Mouse (Mus musculus): ENCODE data around the gene Zfp943. TPM values are rescaled to one million over a fixed set of nuclear protein-coding genes. Genes with fewer than 3 reads are reported as not detected.
A peak's percentile ranks its signal among the peaks of the same experiment; 100 is the strongest.
"Not testable (repeated sequence)": the region's sequence is repeated elsewhere in the genome, so short reads cannot be mapped to it uniquely, and the experiment has no call there.

The Zfp943 gene
- polyA plus RNA-seq (2015; fragmentation: Nextera tagmentation; extraction: Ambion mirVana), result 12.8 and 13.7 TPM in 2 replicates

DNA sequence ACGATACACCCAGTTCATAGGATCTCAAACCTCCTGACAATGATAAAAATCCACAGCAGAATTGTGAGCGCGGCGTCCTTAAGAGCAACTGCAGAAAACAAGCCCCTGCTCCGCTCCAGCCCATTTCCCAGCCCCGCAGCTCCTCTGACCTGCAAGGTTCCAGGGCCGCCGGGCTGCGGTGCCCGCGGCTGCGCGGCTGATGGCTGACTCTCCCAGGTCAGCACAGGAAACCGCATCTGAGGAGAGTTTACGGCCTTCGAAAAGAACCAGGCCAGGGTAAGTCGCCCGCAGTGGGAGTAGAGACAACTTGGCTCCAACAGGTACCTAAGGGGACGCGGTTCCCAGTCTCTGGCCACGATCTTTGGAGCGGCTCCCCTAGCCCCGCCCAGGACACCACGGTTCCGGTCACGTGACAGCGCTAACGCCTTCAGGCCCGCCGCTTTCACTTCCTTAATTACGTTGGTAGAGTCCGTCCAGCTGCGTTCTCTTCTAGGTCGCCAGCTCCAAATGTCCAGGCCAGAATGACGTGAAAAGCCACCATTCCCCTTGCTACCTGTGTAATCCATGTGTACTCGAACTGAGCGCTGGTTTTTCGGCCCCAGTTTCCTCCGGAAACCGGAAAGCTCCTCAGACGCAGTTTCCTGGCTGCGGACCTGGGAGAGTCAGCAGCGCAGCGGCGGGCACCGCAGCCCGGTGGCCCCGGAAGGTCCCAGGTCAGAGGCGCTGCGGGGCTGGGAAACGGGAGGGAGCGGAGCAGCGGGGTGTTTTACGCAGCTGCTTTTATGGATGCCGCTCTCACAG is at the start of gene Zfp943, which contains the start of gene Zfp942:
Gene Zfp943, plus strand, starts transcription at position 446 of the 801 bp plus-strand sequence.
Gene Zfp942, minus strand, starts transcription at position 358 of the 801 bp plus-strand sequence.
- ATAC-seq (replicated peaks; ENCODE audit: insufficient number of reproducible peaks, insufficient read depth, low FRiP score, low read depth), result peak; percentile 99
- H3K4me1 ChIP-seq (replicated peaks); H3K27me3 ChIP-seq; H3K9me3 ChIP-seq (replicated peaks); H3K36me3 ChIP-seq: not testable (repeated sequence)
- peak within 1 kb of the TSS; percentile 84 for H3K4me3 ChIP-seq
- peak within 1 kb of the TSS; percentile 61 for H3K4me2 ChIP-seq
- H3K27ac ChIP-seq, result peak within 1 kb of the TSS; percentile 91
- H3K9ac ChIP-seq, result peak within 1 kb of the TSS; percentile 81
- WGBS, result under 1% methylated on average over 46 of the region's 55 CpGs

DNA sequence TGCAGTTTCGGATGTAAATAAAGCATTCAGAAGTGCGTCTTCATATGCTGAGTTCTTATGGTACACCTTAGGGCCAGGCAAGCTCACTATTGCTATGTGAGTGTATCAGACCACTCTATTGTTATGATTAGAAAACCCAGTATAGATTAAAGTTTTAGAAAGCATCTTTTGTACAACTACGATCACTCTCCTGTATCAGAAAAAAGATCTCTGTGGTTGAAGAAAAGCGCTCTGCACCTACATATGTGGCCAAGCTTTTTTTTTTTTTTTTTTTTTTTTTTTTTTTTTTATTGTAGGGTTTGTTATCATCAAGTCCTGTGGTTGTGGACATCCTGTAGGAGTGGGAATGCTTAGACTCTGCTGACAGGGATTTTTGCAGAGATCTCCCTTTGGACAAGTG is 950 bp downstream of the Zfp943 start:
- Histone ChIP-seq H3K27me3 (no peaks in the 10 kb centered on the region), H3K4me2 (peak overlapping the region; percentile 60), H3K27ac (no peak overlapping the region), H3K9ac (no peak overlapping the region), H3K4me3 (peak overlapping the region; percentile 84), H3K4me1 (replicated peaks) (peaks cover 4% of the 10 kb centered on the region), H3K36me3 (peaks cover 4% of the 10 kb centered on the region; the same call in 1 of the 2 replicates), H3K9me3 (replicated peaks) (no peaks in the 10 kb centered on the region)
- no peak for ATAC-seq (replicated peaks; ENCODE audit: insufficient number of reproducible peaks, insufficient read depth, low FRiP score, low read depth)
- WGBS, result 47% methylated on average over 4 of the region's 4 CpGs

DNA sequence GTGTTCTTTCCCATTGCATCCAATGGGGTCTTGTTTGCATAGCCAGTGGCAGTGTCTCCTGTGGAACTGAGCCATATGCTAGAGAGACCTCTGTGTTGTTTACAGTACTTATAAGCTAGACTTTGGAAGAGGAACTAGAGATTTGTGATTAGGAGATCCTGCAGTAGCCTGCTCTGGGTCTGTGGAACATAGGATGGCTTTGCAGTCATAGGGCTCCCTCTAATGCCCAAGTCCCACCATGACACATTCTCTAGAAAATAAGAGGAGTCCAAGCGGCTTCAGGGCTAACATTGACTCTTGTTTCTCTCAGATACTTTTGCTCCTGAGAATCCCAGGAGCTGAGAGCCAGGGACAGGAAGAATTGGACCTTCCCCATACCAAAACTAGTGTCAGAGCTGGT is 73.2 kb downstream of the Zfp943 start:
- not testable (repeated sequence) for H3K4me2 ChIP-seq; H3K4me3 ChIP-seq; H3K4me1 ChIP-seq (replicated peaks); H3K27ac ChIP-seq; H3K9me3 ChIP-seq (replicated peaks); H3K36me3 ChIP-seq; H3K27me3 ChIP-seq; H3K9ac ChIP-seq; ATAC-seq (replicated peaks; ENCODE audit: insufficient number of reproducible peaks, insufficient read depth, low FRiP score, low read depth)
- 30% methylated on average over 1 of the region's 1 CpGs for WGBS

DNA sequence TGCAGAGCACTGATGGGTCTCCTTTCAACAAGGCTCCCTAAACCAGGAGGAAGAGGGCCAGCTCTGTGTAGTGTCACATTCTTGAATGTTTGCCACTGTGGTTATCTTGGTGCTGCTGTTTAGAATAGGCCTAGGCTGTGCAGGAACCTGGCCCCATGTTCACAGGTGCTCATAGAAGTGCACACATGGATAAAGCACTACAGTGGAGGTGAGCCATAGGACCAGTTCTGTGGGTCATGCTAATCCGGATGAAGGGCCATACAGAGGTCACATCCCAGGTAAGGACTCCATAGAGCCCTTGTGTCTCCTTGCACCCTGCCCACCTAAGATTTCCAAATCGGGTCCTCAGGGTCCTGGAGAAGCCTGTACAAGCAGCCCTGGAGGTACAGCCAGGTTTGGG is 87.1 kb downstream of the Zfp943 start:
- no peaks in the 10 kb centered on the region for H3K36me3 ChIP-seq
- ATAC-seq (replicated peaks; ENCODE audit: insufficient number of reproducible peaks, insufficient read depth, low FRiP score, low read depth), result no peak
- no peak overlapping the region for H3K27ac ChIP-seq
- 60% methylated on average over 2 of the region's 2 CpGs for WGBS
- no peak overlapping the region for H3K9ac ChIP-seq
- H3K27me3 ChIP-seq, result no peaks in the 10 kb centered on the region
- no peak overlapping the region for H3K4me2 ChIP-seq
- no peaks in the 10 kb centered on the region for H3K4me1 ChIP-seq (replicated peaks)
- H3K4me3 ChIP-seq, result no peak overlapping the region
- H3K9me3 ChIP-seq (replicated peaks), result no peaks in the 10 kb centered on the region

DNA sequence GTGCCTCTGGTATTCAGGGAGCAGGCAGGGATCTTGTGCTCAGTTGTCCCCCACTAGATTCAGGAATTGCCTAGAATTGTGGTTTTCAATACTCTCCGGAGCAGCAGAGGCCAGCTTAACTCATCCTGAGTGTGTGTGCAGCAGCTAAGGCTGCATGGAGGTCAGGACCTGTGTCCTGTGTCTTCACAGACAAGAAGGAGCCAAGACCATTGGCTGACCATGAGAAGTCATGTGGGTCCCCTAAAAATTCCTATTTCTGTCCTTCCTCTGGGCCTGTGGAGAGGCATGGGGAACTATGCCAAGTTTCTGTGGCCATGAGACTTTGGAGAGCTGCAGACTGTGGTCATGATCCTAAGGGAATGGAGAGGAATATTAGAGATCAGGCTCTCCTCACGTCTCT is 90.9 kb downstream of the Zfp943 start:
- Histone ChIP-seq H3K4me3 (no peak overlapping the region), H3K9ac (no peak overlapping the region), H3K27me3 (no peaks in the 10 kb centered on the region), H3K4me1 (replicated peaks) (no peaks in the 10 kb centered on the region), H3K36me3 (no peaks in the 10 kb centered on the region), H3K4me2 (no peak overlapping the region), H3K27ac (no peak overlapping the region), H3K9me3 (replicated peaks) (no peaks in the 10 kb centered on the region)
- ATAC-seq (replicated peaks; ENCODE audit: insufficient number of reproducible peaks, insufficient read depth, low FRiP score, low read depth), result no peak
- 61% methylated on average over 2 of the region's 2 CpGs for WGBS

DNA sequence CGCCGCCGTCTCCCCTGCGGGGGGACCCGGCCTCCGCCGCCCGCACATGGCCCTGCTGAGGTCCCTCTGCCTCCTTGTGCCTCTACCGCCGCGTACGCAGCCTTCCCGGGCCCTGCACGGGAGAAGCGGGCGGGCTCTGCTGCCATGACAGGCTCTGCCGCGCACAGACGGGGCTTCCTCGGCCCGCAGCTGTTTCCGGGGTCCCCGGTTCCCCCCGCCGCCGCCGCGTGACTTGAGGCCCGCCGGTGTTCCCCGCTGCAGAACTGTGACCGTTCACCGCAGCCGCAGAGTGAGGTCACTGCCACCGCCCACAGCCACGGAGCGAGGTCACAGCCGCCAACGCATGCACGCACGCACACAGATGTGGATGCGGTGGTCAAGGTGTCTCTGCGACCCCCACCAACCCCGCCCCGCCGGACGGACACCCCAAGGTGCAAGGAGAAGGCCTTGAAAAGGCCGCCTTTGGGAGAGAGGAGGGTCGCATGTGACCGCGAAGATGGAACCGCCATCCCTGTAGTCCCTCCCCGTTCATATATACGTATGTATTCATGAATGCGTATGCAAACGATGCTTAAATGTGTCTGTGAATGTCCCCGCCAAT is 118.8 kb downstream of the Zfp943 start:
- peaks cover 4% of the 10 kb centered on the region; the same call in 1 of the 2 replicates for H3K4me1 ChIP-seq (replicated peaks)
- peak overlapping the region; percentile 63 for H3K9ac ChIP-seq
- WGBS, result 4% methylated on average over 57 of the region's 57 CpGs
- H3K27me3 ChIP-seq, result no peaks in the 10 kb centered on the region
- H3K4me2 ChIP-seq, result peak overlapping the region; percentile 93
- no peaks in the 10 kb centered on the region for H3K9me3 ChIP-seq (replicated peaks)
- peak; percentile 31 for ATAC-seq (replicated peaks; ENCODE audit: insufficient number of reproducible peaks, insufficient read depth, low FRiP score, low read depth)
- H3K27ac ChIP-seq, result no peak overlapping the region
- H3K36me3 ChIP-seq, result no peaks in the 10 kb centered on the region
- H3K4me3 ChIP-seq, result peak overlapping the region; percentile 64

DNA sequence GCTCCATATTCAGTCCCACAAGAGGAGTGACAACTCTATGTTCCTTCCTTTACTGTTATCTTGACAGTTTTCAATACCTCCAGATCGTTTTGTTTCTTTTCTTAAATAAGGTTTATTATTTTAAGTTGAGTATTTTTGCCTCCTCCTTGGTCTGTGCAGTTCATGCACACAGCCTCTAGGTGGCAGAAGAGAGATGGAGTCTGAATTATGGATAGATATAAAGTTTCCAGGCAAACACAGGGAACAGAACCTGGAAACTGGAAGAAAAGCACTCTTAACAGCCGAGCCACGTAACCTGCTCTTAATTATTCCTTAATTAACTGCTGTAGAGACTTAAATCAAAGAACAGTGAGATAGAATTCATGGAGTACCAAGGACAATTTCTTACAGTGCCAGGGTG is 120.9 kb downstream of the Zfp943 start:
- not testable (repeated sequence) for H3K9ac ChIP-seq; H3K27me3 ChIP-seq; H3K27ac ChIP-seq; H3K4me3 ChIP-seq; H3K4me2 ChIP-seq; H3K9me3 ChIP-seq (replicated peaks); H3K36me3 ChIP-seq; ATAC-seq (replicated peaks; ENCODE audit: insufficient number of reproducible peaks, insufficient read depth, low FRiP score, low read depth); H3K4me1 ChIP-seq (replicated peaks)
- WGBS, result 17% methylated on average over 3 of the region's 3 CpGs

DNA sequence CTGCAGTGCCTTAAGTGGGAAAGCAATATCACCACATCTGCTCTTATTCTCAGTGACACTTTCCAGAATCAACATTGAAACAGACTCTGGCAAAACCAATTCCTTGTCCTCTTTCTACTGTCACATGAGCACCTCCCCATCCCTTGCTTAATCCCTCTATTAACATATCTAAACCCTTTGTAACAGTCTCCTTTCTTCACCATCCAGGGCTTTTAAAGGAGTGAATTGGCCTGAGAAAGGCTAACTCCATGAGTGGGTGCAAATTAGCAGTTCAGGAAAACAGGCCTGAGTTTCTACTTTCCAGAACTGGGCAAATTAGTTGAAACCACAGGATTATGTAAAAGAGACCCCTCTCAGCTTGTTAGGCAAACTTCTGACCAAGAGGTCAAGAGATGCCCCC is 156.4 kb downstream of the Zfp943 start:
- Histone ChIP-seq H3K27me3 (no peaks in the 10 kb centered on the region), H3K4me2 (no peak overlapping the region), H3K4me3 (no peak overlapping the region), H3K36me3 (no peaks in the 10 kb centered on the region), H3K9me3 (replicated peaks) (no peaks in the 10 kb centered on the region), H3K4me1 (replicated peaks) (no peaks in the 10 kb centered on the region), H3K27ac (no peak overlapping the region), H3K9ac (no peak overlapping the region)
- ATAC-seq (replicated peaks; ENCODE audit: insufficient number of reproducible peaks, insufficient read depth, low FRiP score, low read depth), result no peak

Other genes with a start within 250 kb of the Zfp943 start
- 4.2 and 6.7 TPM in 2 replicates for gene Zfp229, start 231.8 kb upstream of the Zfp943 start, polyA plus RNA-seq (2015; fragmentation: Nextera tagmentation; extraction: Ambion mirVana)
- gene Zfp820, start 116.8 kb upstream of the Zfp943 start, polyA plus RNA-seq (2015; fragmentation: Nextera tagmentation; extraction: Ambion mirVana), result 4.5 and 4.9 TPM in 2 replicates
- gene Zfp995, start 52.6 kb upstream of the Zfp943 start, polyA plus RNA-seq (2015; fragmentation: Nextera tagmentation; extraction: Ambion mirVana), result 4.1 and 4.2 TPM in 2 replicates
- gene Zfp942, start 88 bp upstream of the Zfp943 start, polyA plus RNA-seq (2015; fragmentation: Nextera tagmentation; extraction: Ambion mirVana), result 10.7 and 12.2 TPM in 2 replicates
- gene Zfp947, start 203.6 kb downstream of the Zfp943 start, polyA plus RNA-seq (2015; fragmentation: Nextera tagmentation; extraction: Ambion mirVana), result 1.7 and 2.4 TPM in 2 replicates

All from heart, embryonic 15.5 days (tissue).